Mouse (Mus musculus) lung, embryonic 15.5 days (tissue): ENCODE data around the gene Clcn6. TPM values are rescaled to one million over a fixed set of nuclear protein-coding genes. Genes with fewer than 3 reads are reported as not detected.

ENCODE experiments used
- ATAC-seq: fragments of 200-750 bp; cut with Nextera tagmentation; 2 replicates; pipeline ENCODE4 v1.8.0; 2017; ENCODE audit warnings: moderate number of reproducible peaks, borderline replicate concordance; ENCODE audit not compliant: low FRiP score, low TSS enrichment; ENCODE audit errors: extremely low read depth
- H3K27ac ChIP-seq: fragments of 300-500 bp; sonication (generic); 2 replicates; pipeline ENCODE4 v1.5.1; 2015; ENCODE audit warnings: moderate library complexity, mild to moderate bottlenecking, inconsistent platforms
- H3K27me3 ChIP-seq: fragments of 300-500 bp; sonication (generic); 2 replicates; pipeline ENCODE4 v1.6.1; 2015; ENCODE audit warnings: inconsistent platforms
- H3K36me3 ChIP-seq: fragments of 300-500 bp; sonication (generic); 2 replicates; pipeline ENCODE4 v1.6.1; 2015; ENCODE audit warnings: inconsistent platforms
- H3K4me1 ChIP-seq: fragments of 300-500 bp; sonication (generic); 2 replicates; pipeline ENCODE4 v1.6.1; 2015; ENCODE audit warnings: inconsistent platforms
- H3K4me2 ChIP-seq: fragments of 300-500 bp; sonication (generic); 2 replicates; pipeline ENCODE4 v1.6.1; 2015; ENCODE audit warnings: inconsistent platforms, mild to moderate bottlenecking, moderate library complexity
- H3K4me3 ChIP-seq: fragments of 300-500 bp; sonication (generic); 2 replicates; pipeline ENCODE4 v1.5.1; 2015; ENCODE audit warnings: mild to moderate bottlenecking, inconsistent platforms
- H3K9ac ChIP-seq: fragments of 300-500 bp; sonication (generic); 2 replicates; pipeline ENCODE4 v1.6.1; 2015; ENCODE audit warnings: inconsistent platforms
- H3K9me3 ChIP-seq: fragments of 300-500 bp; sonication (generic); 2 replicates; pipeline ENCODE4 v1.6.1; 2016; ENCODE audit warnings: inconsistent platforms
- WGBS: fragments of 180-500 bp; shearing (Covaris S2); methylation state at CpG from one replicate; pipeline ENCODE4 v1.1.7; 2015; 5-methylcytosine and 5-hydroxymethylcytosine counted together
- polyA plus RNA-seq: library from polyadenylated mRNA; unstranded; fragments of >200 nt; fragmentation: Nextera tagmentation; extraction: Ambion mirVana; gene quantifications from 2 replicates; pipeline ENCODE4 v1.2.1, GENCODE M21; 2015

The Clcn6 gene
- polyA plus RNA-seq, 1 experiment from 2014 or later = 5.0 TPM

DNA sequence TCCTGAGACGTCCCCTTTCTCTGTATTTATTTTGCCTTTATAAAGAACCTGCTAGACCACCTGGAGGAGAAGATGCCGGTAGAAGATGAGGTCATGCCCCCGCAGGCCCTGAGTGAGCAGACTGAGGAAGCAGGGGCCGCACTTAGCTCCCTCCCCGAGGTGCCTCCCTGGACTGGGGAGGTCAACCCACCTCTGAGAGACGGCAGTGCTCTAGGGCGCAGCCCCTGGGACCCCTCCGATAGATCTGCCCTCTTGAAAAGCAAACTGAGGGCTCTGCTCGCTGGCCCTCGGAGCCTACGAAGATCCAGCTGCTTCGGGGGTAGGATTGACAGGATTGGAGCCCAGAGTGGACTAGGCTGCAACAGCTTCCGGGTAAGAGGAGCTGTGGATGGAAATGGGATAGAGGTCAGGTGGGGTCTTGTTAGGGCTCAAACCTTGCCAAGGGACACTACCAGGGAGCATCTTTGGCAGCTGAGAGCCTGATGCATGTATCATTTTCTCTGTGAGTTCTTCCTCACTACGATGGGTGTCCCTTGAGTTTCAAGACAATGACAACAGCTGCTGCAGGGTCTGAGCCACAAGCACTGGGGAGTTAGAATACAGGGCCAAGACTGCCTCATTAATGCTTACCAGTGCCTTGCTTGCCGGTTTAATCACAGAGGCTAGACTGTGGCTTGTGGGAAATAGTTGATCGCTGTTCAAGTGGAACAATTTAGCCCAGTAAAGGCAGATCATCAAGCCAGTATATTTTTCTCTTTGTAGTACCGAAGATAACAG is 37.4 kb downstream of the Clcn6 start:
- no peak overlapping the region for H3K4me3 ChIP-seq
- no peak overlapping the region for H3K9ac ChIP-seq
- no peak overlapping the region for H3K27ac ChIP-seq
- no peaks in the 10 kb centered on the region for H3K4me1 ChIP-seq
- 71% methylated on average over 17 of the region's 17 CpGs for WGBS
- H3K27me3 ChIP-seq = no peaks in the 10 kb centered on the region
- no peaks in the 10 kb centered on the region for H3K9me3 ChIP-seq
- H3K4me2 ChIP-seq = no peak overlapping the region
- H3K36me3 ChIP-seq = peaks cover 12% of the 10 kb centered on the region
- no peak; the same call in 1 of the 2 replicates for ATAC-seq

DNA sequence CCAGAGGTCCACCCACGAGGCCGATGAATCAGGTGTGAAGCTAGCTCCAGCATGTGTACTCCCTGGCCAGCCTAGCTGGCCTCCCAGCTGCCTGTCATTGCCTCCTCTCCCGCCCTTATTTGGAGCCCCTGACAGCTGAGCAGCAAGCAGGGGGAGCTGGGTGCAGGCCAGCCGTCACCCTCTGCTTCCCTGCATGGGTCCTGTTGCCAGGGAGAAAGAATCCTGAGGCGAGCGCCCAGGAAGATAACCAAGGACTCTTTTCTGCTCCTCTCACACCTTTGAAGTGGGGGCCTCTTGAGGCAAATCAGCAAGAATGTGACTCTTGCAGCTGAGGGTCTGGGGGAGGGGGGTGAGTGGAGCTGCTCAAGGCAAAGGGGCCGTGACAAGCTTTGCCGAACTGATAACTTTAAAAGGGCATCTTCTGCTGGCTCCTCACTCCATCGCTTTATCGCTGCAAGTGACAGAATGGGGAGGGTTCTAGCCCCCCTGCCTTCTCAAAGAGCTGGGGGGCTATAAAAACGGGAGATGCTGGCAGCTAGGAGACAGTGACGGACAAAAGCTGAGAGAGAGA is 38.3 kb downstream of the Clcn6 start, which contains the start of gene Nppa:
Gene Nppa, plus strand, starts transcription at position 521 of the 571 bp plus-strand sequence.
- H3K36me3 ChIP-seq = peaks cover 4% of the 10 kb centered on the region
- 17% methylated on average over 12 of the region's 12 CpGs for WGBS
- ATAC-seq = no peak
- H3K4me3 ChIP-seq = no peak within 1 kb of the TSS
- H3K4me1 ChIP-seq = no peaks in the 10 kb centered on the region
- no peaks in the 10 kb centered on the region for H3K9me3 ChIP-seq
- H3K27me3 ChIP-seq = no peaks in the 10 kb centered on the region
- no peak within 1 kb of the TSS for H3K4me2 ChIP-seq
- no peak within 1 kb of the TSS for H3K9ac ChIP-seq
- H3K27ac ChIP-seq = no peak within 1 kb of the TSS

GRCm38 (mm10) chr4:147995311-147995710 is 43.3 kb downstream of the Clcn6 start:
- Histone ChIP-seq H3K4me3 (no peak overlapping the region), H3K4me2 (no peak overlapping the region), H3K9ac (no peak overlapping the region), H3K9me3 (no peaks in the 10 kb centered on the region), H3K27ac (no peak overlapping the region), H3K4me1 (no peaks in the 10 kb centered on the region), H3K36me3 (no peaks in the 10 kb centered on the region), H3K27me3 (no peaks in the 10 kb centered on the region)
- WGBS = 72% methylated on average over 3 of the region's 3 CpGs
- ATAC-seq = no peak

GRCm38 (mm10) chr4:147993571-147994095 is 45.0 kb downstream of the Clcn6 start:
- Histone ChIP-seq H3K27me3 (no peaks in the 10 kb centered on the region), H3K4me1 (no peaks in the 10 kb centered on the region), H3K4me3 (no peak overlapping the region), H3K4me2 (no peak overlapping the region), H3K9me3 (no peaks in the 10 kb centered on the region), H3K9ac (no peak overlapping the region), H3K36me3 (no peaks in the 10 kb centered on the region), H3K27ac (no peak overlapping the region)
- WGBS = 61% methylated on average over 7 of the region's 7 CpGs
- ATAC-seq = no peak

- Histone ChIP-seq H3K36me3 (no peaks in the 10 kb centered on the region), H3K4me1 (no peaks in the 10 kb centered on the region), H3K27me3 (no peaks in the 10 kb centered on the region), H3K9ac (no peak within 1 kb of the TSS), H3K4me3 (no peak within 1 kb of the TSS), H3K9me3 (no peaks in the 10 kb centered on the region), H3K4me2 (no peak within 1 kb of the TSS), H3K27ac (no peak within 1 kb of the TSS)
- peak; percentile 31; the same call in 1 of the 2 replicates for ATAC-seq
- 26% methylated on average over 20 of the region's 20 CpGs for WGBS
Measured at GRCm38 (mm10) chr4:147985205-147986132, 53.2 kb downstream of the Clcn6 start, which contains the start of gene Nppb. Gene Nppb, plus strand, starts transcription at chr4:147985788.

DNA sequence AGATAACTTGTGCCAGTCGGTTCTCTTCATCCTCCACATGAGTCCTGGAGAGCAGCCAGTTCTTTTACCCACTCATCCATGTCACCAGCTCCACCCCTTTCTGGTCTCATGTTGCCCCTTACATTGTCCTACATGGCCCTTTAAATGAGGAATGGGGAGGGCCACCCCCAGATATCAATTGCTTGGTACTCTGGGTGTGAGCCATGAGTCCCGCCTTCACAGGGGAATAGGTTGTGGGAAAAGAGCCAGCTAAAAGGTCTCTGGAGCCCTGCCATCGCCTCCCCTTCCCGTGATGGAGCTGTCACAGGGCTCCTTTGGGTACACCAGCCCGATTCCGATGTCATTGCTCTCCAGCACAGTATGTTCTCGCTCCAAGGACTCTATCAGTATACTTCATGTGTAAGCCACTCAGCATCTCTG is 59.2 kb downstream of the Clcn6 start:
- 72% methylated on average over 7 of the region's 7 CpGs for WGBS
- H3K27ac ChIP-seq = no peak overlapping the region
- ATAC-seq = no peak
- no peak overlapping the region for H3K9ac ChIP-seq
- no peak overlapping the region for H3K4me3 ChIP-seq
- H3K36me3 ChIP-seq = no peaks in the 10 kb centered on the region
- no peaks in the 10 kb centered on the region for H3K9me3 ChIP-seq
- H3K27me3 ChIP-seq = no peaks in the 10 kb centered on the region
- no peak overlapping the region for H3K4me2 ChIP-seq
- no peaks in the 10 kb centered on the region for H3K4me1 ChIP-seq

DNA sequence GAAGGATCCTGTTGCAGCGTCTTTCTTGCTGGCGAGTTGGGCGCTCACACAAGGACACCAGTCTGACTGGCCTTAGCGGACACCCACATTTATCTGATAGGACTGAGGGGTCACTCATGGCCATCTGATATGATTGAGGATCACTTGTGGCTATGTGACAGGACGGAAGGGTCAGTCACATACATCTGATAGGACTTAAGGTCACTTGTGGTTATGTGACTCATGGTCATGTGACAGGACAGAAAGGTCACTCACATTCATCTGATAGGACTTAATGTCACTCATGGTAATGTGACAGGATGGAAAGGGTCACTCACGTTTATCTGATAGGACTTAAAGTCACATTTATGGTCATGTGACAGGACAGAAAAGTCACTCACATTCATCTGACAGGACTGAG is 60.2 kb downstream of the Clcn6 start:
- H3K4me2 ChIP-seq = no peak overlapping the region
- no peak overlapping the region for H3K27ac ChIP-seq
- H3K27me3 ChIP-seq = no peaks in the 10 kb centered on the region
- no peak overlapping the region for H3K9ac ChIP-seq
- WGBS = 87% methylated on average over 6 of the region's 6 CpGs
- no peak for ATAC-seq
- H3K4me1 ChIP-seq = no peaks in the 10 kb centered on the region
- no peaks in the 10 kb centered on the region for H3K9me3 ChIP-seq
- no peak overlapping the region for H3K4me3 ChIP-seq
- H3K36me3 ChIP-seq = no peaks in the 10 kb centered on the region

- WGBS = 72% methylated on average over 4 of the region's 4 CpGs
- no peak overlapping the region for H3K4me2 ChIP-seq
- no peak for ATAC-seq
- no peaks in the 10 kb centered on the region for H3K4me1 ChIP-seq
- H3K9ac ChIP-seq = no peak overlapping the region
- no peaks in the 10 kb centered on the region for H3K36me3 ChIP-seq
- H3K9me3 ChIP-seq = no peaks in the 10 kb centered on the region
- no peak overlapping the region for H3K27ac ChIP-seq
- no peak overlapping the region for H3K4me3 ChIP-seq
- no peaks in the 10 kb centered on the region for H3K27me3 ChIP-seq
Measured at GRCm38 (mm10) chr4:147977726-147978125, 60.9 kb downstream of the Clcn6 start.

- ATAC-seq = no peak
- Histone ChIP-seq H3K4me2 (no peak overlapping the region), H3K36me3 (no peaks in the 10 kb centered on the region), H3K9ac (no peak overlapping the region), H3K4me1 (no peaks in the 10 kb centered on the region), H3K9me3 (no peaks in the 10 kb centered on the region), H3K4me3 (no peak overlapping the region), H3K27ac (no peak overlapping the region), H3K27me3 (no peaks in the 10 kb centered on the region)
- 68% methylated on average over 3 of the region's 3 CpGs for WGBS
Measured at GRCm38 (mm10) chr4:147976237-147976636, 62.4 kb downstream of the Clcn6 start.

DNA sequence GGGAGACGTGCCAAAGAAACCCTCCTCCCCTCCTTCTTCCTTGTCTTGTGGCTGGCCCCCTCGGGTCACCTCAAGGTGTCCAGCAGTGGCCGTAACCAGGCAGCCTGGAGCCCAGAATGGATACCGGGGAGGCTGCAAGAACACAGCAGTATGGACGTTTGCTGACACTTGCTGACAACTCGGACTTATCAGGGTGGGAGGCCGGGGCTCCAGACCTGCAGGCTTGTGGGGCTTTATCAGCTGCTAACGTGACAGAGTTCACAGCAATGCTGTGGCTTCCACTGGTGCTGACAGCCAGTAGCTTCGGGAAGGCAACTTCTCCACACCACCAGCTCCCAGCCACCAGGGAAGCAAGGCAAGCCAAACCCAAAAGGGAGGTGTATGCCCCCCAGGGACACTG is 69.3 kb downstream of the Clcn6 start:
- Histone ChIP-seq H3K36me3 (no peaks in the 10 kb centered on the region), H3K4me2 (no peak overlapping the region), H3K27me3 (no peaks in the 10 kb centered on the region), H3K9ac (no peak overlapping the region), H3K27ac (no peak overlapping the region), H3K4me3 (no peak overlapping the region), H3K4me1 (no peaks in the 10 kb centered on the region), H3K9me3 (no peaks in the 10 kb centered on the region)
- WGBS = 21% methylated on average over 8 of the region's 9 CpGs
- no peak for ATAC-seq

DNA sequence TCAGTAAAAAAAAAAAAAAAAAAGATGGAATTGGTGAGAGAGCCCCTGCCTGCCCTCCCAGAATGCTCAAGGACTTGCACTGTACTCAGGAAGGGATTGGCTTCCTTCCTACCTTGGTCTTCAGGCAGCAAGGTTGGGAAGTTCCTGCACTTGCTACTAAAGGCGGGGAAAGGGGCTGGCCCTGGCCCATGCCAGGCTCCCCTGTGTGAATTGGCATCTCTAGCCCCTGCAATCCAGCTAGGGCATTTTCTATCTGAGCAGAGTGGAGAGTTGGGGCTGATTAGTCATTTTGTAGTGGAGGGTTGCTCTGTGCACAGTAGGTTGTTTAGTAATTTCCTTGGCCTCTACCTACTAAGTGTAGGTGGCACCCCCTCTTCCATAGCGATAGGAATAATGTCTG is 69.8 kb downstream of the Clcn6 start:
- Histone ChIP-seq H3K27me3 (no peaks in the 10 kb centered on the region), H3K4me3 (no peak overlapping the region), H3K4me2 (no peak overlapping the region), H3K9ac (no peak overlapping the region), H3K9me3 (no peaks in the 10 kb centered on the region), H3K36me3 (no peaks in the 10 kb centered on the region), H3K4me1 (no peaks in the 10 kb centered on the region), H3K27ac (no peak overlapping the region)
- 63% methylated on average over 2 of the region's 2 CpGs for WGBS
- ATAC-seq = no peak
